Mouse (Mus musculus) CH12F3 (cell line): Measurements from ENCODE around the gene Larp4b.

Source experiments
- in situ Hi-C: fragments of 300-500 bp; cut with MboI; formaldehyde crosslinking; loops from 2 replicates; pipeline ENCODE4 v1.14.3; 2020; ENCODE audit warnings: low sequenced_read_pairs

Gene Larp4b

GRCm38 (mm10) chr13:9173414-9173813, 79.7 kb downstream of the Larp4b start:
- in situ Hi-C loops, result no loop called here

GRCm38 (mm10) chr13:9175171-9175570, 81.5 kb downstream of the Larp4b start:
- in situ Hi-C loops, result no loop called here

- in situ Hi-C loops, result no loop called here
These were observed 84.6 kb downstream of the Larp4b start for GRCm38 (mm10) chr13:9178270-9178669.

DNA sequence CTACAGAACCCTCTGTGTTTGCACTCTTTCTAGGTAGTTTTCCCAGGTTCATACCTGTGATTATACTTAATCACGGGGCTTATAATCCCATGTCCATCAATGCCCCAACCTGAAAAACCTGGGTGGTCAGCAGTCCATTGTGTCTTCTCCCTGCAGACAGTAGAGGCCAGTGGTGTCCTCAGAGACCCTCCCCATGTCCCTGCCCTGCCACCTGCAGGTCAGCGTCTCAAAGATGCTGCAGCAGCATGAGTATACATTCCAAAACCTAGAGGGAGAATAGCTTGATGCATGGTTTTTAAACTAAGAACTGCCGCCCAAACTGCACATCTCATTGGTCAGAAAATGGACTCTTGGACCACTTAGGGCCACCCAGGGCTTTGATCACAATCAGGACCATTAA, 85.0 kb downstream of the Larp4b start:
- in situ Hi-C loops, result no loop called here

DNA sequence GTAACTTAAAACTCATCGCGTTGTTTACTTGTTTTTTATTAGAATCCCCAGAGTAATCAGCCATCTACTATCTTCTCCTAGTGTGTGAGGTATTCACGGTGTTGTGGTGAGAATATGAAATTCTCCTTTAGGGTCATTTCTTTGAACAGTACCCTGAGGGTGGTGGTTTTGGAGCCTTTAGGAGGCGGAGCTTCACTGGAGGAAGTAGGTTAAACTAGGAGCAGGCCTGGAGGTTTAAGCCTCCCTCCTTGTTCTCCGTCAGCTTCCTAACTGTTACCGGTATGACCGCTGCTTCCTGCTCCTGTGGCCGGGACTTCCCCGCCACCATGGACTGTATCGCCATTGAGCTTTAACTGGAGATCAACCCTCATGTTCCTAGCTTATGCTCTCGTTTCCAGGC, 86.5 kb downstream of the Larp4b start:
- in situ Hi-C loops, result loop anchor here (5.0 to 10.0 kb wide), 2 partner anchors 292 to 665 kb away; no protein-coding TSS in a partner anchor

GRCm38 (mm10) chr13:9181106-9181505, 87.4 kb downstream of the Larp4b start:
- in situ Hi-C loops, result loop anchor here (5.0 to 10.0 kb wide), 2 partner anchors 291 to 664 kb away; no protein-coding TSS in a partner anchor

DNA sequence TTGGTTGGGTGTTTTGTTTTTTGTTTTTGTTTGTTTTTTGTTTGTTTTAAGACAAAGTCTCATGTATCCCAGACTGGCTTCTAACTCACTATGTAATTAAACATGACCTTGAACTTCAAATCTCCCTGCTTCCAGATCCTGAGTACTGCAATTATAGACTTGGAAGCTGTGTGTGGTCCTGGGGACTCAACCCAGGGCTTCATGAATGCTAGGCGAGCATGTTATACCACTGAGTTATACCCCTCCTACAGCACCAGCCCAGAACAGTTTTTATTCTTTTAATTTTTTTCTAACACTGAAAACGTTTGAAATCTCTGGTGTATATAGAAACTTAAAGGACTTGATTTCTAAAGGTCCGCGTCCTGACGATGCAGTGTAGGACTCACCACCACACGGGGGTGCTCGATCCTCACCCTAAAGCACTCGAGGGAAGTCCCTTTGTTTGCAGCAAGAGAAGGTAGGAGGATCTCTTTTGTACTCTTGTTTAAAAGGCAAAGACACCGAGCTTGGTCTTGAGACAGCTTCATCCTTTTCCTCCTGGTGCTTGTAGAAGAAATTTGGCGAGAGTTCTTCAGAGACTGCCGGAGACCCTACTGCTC, 88.1 kb downstream of the Larp4b start:
- in situ Hi-C loops, result loop anchor here (5.0 to 10.0 kb wide), 2 partner anchors 291 to 663 kb away; no protein-coding TSS in a partner anchor

DNA sequence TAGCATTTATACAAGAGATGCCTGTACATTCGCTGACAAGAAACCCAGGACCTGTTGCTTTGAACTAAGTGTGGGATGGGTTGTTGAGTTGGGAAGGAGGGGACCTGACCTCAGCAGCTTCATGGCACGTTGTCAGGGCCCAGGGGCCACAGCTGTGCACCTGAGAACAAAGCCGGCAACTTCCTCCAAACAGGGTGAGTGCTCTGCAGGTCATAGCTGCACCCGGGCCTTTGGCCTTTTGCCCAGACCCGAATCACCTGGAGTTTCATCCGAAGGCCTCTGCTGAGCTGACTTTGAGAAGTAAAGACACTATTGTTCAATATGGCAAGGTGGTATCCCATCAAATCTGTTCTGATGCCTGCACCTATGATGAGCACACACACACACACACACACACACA, 90.6 kb downstream of the Larp4b start:
- in situ Hi-C loops, result loop anchor here (5.0 to 10.0 kb wide), 2 partner anchors 288 to 661 kb away; no protein-coding TSS in a partner anchor

GRCm38 (mm10) chr13:9184716-9185115, 91.0 kb downstream of the Larp4b start:
- in situ Hi-C loops, result loop anchor here (5.0 to 10.0 kb wide), 2 partner anchors 288 to 660 kb away; no protein-coding TSS in a partner anchor

DNA sequence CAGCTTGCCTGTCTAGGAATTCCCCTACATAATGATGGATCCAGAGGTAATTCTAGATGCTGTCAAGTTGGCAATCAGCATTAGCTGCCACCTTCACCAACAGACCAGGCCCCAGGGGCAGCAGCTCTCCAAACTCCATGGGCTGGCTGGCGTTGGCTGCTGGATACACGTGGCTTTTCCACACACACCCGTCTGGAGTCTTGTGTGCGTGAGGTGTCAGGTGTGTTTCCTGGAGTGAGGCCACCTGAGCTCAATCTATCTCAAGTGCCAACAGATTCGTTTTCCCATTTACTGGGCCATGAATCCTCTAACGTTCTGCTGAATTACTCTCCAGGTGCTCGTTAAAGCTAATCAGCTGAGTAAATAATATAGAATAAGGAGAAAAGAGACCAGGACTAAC, 93.5 kb downstream of the Larp4b start:
- in situ Hi-C loops, result loop anchor here (10.0 kb wide), 1 partner anchor 658 kb away; no protein-coding TSS in a partner anchor

DNA sequence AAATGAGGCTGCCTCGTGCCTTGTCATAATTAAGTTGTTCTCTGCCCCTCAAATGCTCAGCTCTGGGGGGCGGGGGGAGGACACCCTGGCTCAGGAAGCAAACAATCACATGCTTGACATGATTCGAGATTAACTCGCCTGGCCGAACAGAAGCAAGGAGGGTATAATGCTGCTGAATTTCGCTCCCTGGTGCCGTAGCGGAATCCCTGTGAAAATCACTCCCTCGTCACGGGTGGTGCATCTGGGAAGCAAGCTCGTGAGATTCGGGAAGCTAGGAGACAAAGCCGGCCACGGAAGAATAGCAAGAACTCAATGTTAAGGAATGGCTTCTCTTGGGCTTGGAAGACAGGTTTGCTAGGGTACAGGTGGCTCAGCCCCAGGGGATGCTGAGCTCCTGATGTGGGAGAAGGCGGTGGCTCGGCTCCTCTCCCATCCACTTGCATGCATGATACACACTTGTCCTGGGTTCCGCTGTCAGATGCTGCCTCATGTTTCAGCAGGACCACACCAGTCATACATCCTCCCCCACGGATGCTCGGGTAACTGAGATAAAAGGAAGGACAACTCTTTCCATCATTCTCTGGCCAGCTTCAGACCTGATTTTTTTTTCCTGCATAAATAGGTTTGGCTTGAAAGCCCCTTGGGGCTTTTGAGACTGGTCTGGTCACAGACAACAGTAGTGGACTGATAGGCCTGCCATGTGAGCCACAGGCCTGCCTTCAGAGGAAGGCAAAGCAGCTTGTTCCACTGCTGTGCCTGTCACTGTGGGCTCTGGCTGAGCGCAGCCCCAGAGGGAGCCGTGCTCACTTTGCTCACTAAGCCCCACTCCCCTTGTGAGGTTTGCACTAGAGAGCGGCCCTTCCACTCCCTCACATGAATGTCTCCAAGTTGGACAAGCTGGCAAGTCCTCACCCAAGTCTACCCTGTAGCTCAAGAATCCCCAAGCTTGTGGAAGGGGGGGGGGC, 94.2 kb downstream of the Larp4b start:
- in situ Hi-C loops, result loop anchor here (10.0 kb wide), 1 partner anchor 657 kb away; no protein-coding TSS in a partner anchor

GRCm38 (mm10) chr13:9189481-9189880, 95.8 kb downstream of the Larp4b start:
- in situ Hi-C loops, result loop anchor here (10.0 kb wide), 1 partner anchor 655 kb away; no protein-coding TSS in a partner anchor

- in situ Hi-C loops, result no loop called here
These were observed 97.8 kb downstream of the Larp4b start for GRCm38 (mm10) chr13:9191172-9192140.

GRCm38 (mm10) chr13:9192797-9193330, 99.2 kb downstream of the Larp4b start:
- in situ Hi-C loops, result no loop called here

DNA sequence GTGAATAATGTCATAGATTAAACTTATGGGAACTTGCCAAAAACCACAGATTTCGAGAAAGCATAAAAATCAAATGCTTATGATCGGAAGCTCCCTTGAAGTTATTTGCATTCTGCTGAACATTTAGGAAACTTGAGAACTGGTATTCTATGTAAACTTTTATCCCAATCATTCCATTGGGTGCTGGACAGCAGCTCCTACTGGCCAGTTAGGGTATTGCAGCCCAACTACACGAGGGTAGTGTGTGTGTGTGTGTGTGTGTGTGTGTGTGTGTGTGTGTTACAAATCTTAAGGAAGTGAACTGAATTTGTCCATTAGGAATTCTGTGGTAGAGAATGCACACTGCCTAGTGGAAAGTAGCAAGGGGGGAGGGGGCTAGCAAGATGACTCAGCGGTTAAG, 101.0 kb downstream of the Larp4b start:
- in situ Hi-C loops, result no loop called here

- in situ Hi-C loops, result no loop called here
These were observed 101.9 kb downstream of the Larp4b start for GRCm38 (mm10) chr13:9195565-9195964.

- in situ Hi-C loops, result no loop called here
These were observed 104.4 kb downstream of the Larp4b start for GRCm38 (mm10) chr13:9198106-9198505.

DNA sequence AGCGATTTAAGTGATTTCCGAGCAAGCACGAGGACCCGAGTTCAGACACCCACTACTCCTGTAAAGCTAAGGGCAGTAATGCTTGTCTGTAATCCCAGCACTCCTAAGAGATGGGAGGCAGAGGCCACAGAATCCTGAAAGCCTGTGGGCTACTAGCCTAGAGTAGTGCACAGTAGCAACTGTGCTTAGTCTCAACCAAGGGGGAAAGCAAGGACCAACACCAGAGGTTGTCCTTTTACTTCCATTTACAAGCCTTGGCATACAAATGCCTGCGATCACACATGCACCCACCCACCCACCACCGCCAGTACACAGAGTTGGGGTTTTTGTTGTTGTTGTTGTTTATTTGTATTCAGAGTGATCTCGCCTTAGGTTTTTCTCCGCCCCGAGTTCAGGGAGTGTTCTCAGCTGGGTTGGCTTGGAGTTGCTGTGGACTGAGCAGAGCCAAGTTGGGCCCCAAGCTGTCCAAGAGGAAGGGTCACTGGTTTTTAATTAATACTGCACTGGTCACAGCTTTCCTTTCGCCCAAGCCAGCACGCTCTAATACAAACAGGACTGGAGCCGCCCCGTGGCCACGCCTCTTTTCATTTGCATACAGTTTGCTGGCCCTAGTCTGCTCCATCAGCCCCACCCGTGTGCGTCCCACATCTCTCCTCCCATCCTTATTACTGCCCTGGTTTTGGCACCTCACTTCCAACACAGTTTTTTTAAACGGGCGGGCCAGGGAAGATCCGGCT, 105.2 kb downstream of the Larp4b start:
- in situ Hi-C loops, result no loop called here

DNA sequence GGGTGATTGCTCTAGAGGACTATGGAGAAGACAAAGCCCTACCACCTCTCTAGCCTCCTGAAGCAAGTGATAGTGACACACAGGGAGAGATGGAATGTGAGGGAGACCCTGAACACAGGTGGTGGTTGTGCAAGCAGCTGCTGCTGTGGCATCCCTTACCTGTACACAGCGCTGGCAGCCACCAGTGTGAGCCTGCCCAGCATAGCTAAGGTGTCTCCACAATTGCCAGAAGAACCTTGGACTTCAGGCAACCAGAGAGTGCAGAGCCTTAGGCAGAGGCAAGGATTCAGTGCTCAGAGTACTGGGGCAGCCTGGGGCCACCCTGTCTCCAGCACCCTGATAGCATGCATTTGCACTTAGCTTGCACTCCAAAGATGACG, 105.8 kb downstream of the Larp4b start:
- in situ Hi-C loops, result no loop called here
